Mouse (Mus musculus): Measurements from ENCODE around the gene Dcaf10. TPM values are rescaled to one million over a fixed set of nuclear protein-coding genes. Genes with fewer than 3 reads are reported as not detected.

Gene Dcaf10
- polyA plus RNA-seq, 1 experiment from 2014 or later = 9.1 TPM

DNA sequence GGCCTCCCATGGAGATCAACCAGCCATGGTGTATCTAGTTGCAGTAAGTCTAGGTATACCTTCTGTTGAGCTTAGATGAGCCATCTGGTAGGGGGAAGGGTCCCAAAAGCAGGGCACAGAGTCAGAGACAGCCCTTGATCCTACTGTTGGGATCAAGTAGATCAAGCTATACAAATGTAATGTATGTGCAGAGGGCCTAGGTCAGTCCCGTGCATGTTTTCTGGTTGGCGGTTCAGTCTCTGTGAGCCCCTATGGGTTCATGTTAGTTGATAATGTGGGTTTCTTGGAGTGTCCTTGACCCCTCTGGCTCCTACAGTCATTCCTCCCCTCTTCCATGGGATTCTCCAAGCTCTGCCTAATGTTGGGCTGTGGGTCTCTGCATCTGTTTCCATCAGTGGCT is 30.8 kb upstream of the Dcaf10 start:
- 97% methylated on average over 2 of the region's 2 CpGs for WGBS
- no peaks in the 10 kb centered on the region for H3K4me1 ChIP-seq (replicated peaks; ENCODE audit: control insufficient read depth, insufficient read depth)
- no peaks in the 10 kb centered on the region for H3K27me3 ChIP-seq (ENCODE audit: control insufficient read depth, insufficient read depth, low read length)
- no peaks in the 10 kb centered on the region for H3K9me3 ChIP-seq (ENCODE audit: control insufficient read depth, low read length)
- TF ChIP-seq EP300 (optimal IDR thresholded peaks at IDR 0.05) (no peak), CTCF (IDR thresholded peaks at IDR 0.05; ENCODE audit: low read depth) (no peak)
- peaks cover 8% of the 10 kb centered on the region; the same call in 1 of the 2 replicates for H3K36me3 ChIP-seq (ENCODE audit: control insufficient read depth, insufficient read depth, low read length)
- no peak for DNase-seq (ENCODE audit: low spot score)
- no peak overlapping the region for H3K27ac ChIP-seq (replicated peaks)
- no peak for ATAC-seq (ENCODE audit: low FRiP score, low TSS enrichment)
- H3K4me2 ChIP-seq (replicated peaks; ENCODE audit: low read depth) = no peak overlapping the region
- no peak overlapping the region for H3K9ac ChIP-seq (ENCODE audit: low read length)
- no peak overlapping the region for H3K4me3 ChIP-seq (ENCODE audit: low read depth, low read length)

GRCm38 (mm10) chr4:45320159-45320816 is 21.6 kb upstream of the Dcaf10 start:
- peak overlapping the region; percentile 86 for H3K4me3 ChIP-seq (ENCODE audit: low read depth, low read length)
- no peaks in the 10 kb centered on the region for H3K27me3 ChIP-seq (ENCODE audit: control insufficient read depth, insufficient read depth, low read length)
- H3K27ac ChIP-seq (replicated peaks) = peak overlapping the region; percentile 94
- TF ChIP-seq CTCF (IDR thresholded peaks at IDR 0.05; ENCODE audit: low read depth) = no peak; the same call in 1 of the 2 replicates
- no peak for TF ChIP-seq EP300 (optimal IDR thresholded peaks at IDR 0.05)
- under 1% methylated on average over 56 of the region's 56 CpGs for whole genome bisulfite sequencing
- peak overlapping the region; percentile 75 for H3K4me2 ChIP-seq (replicated peaks; ENCODE audit: low read depth)
- H3K9ac ChIP-seq (ENCODE audit: low read length) = peak overlapping the region; percentile 95
- no peaks in the 10 kb centered on the region for H3K9me3 ChIP-seq (ENCODE audit: control insufficient read depth, low read length)
- peak; percentile 94 for ATAC-seq (ENCODE audit: low FRiP score, low TSS enrichment)
- DNase-seq (ENCODE audit: low spot score) = peak; percentile 85
- H3K4me1 ChIP-seq (replicated peaks; ENCODE audit: control insufficient read depth, insufficient read depth) = peaks cover 4% of the 10 kb centered on the region; the same call in 1 of the 2 replicates
- H3K36me3 ChIP-seq (ENCODE audit: control insufficient read depth, insufficient read depth, low read length) = peaks cover 7% of the 10 kb centered on the region

DNA sequence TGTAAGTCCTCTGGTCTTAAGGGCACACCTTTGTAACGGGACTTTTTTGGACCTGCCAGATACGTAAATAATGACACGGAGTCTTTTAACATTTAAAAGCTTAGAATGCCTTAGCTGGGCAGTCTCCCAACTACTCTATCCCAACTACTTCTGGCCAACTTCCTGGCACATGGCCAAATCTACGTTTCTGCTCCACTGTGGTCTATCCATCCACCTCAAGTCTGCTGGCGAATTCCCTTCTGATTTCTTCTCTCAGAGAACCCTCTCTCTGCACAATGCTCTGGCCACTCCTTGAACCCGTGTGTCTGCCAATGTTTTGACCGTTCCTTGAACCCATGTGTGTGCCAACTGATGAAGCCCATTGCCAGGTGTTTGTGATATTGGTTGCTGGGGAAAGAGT is 10.8 kb upstream of the Dcaf10 start:
- Histone ChIP-seq H3K9ac (ENCODE audit: low read length) (no peak overlapping the region), H3K27me3 (ENCODE audit: control insufficient read depth, insufficient read depth, low read length) (no peaks in the 10 kb centered on the region), H3K4me1 (replicated peaks; ENCODE audit: control insufficient read depth, insufficient read depth) (no peaks in the 10 kb centered on the region), H3K4me2 (replicated peaks; ENCODE audit: low read depth) (no peak overlapping the region), H3K27ac (replicated peaks) (no peak overlapping the region), H3K36me3 (ENCODE audit: control insufficient read depth, insufficient read depth, low read length) (no peaks in the 10 kb centered on the region), H3K4me3 (ENCODE audit: low read depth, low read length) (no peak overlapping the region), H3K9me3 (ENCODE audit: control insufficient read depth, low read length) (no peaks in the 10 kb centered on the region)
- WGBS = 57% methylated on average over 7 of the region's 7 CpGs
- DNase-seq (ENCODE audit: low spot score) (no peak), ATAC-seq (ENCODE audit: low FRiP score, low TSS enrichment) (no peak)
- TF ChIP-seq CTCF (IDR thresholded peaks at IDR 0.05; ENCODE audit: low read depth) (no peak), EP300 (optimal IDR thresholded peaks at IDR 0.05) (no peak)

DNA sequence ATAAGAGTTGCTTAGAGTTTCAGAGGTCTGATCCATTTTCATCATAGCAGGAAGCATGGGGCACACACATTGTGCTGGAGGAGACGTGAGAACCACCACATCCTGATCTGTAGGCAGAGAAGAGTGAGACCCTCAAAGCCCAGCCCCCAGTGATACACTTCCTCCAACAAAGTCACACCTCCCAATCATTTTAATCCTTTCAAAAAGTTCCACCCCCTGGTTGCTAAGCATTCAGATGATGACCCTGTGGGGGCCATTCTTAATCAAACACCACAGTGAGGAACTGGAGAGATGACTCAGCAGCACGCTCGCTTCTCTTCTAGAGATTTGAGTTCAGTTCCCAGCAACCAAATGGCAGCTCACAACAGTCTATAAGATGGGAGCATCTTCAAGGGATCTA is 9.4 kb upstream of the Dcaf10 start:
- no peak overlapping the region for H3K9ac ChIP-seq (ENCODE audit: low read length)
- DNase-seq (ENCODE audit: low spot score) (no peak), ATAC-seq (ENCODE audit: low FRiP score, low TSS enrichment) (no peak)
- no peak overlapping the region for H3K4me2 ChIP-seq (replicated peaks; ENCODE audit: low read depth)
- TF ChIP-seq CTCF (IDR thresholded peaks at IDR 0.05; ENCODE audit: low read depth) (no peak), EP300 (optimal IDR thresholded peaks at IDR 0.05) (no peak)
- no peak overlapping the region for H3K4me3 ChIP-seq (ENCODE audit: low read depth, low read length)
- H3K9me3 ChIP-seq (ENCODE audit: control insufficient read depth, low read length) = no peaks in the 10 kb centered on the region
- no peaks in the 10 kb centered on the region for H3K4me1 ChIP-seq (replicated peaks; ENCODE audit: control insufficient read depth, insufficient read depth)
- H3K36me3 ChIP-seq (ENCODE audit: control insufficient read depth, insufficient read depth, low read length) = no peaks in the 10 kb centered on the region
- 45% methylated on average over 3 of the region's 3 CpGs for WGBS
- H3K27ac ChIP-seq (replicated peaks) = no peak overlapping the region
- H3K27me3 ChIP-seq (ENCODE audit: control insufficient read depth, insufficient read depth, low read length) = no peaks in the 10 kb centered on the region

GRCm38 (mm10) chr4:45341226-45341625 is 675 bp upstream of the Dcaf10 start:
- H3K4me2 ChIP-seq (replicated peaks; ENCODE audit: low read depth) = peak overlapping the region; percentile 74
- 60% methylated on average over 9 of the region's 9 CpGs for WGBS
- peak overlapping the region; percentile 98 for H3K27ac ChIP-seq (replicated peaks)
- 0 out of 2 replicates have a peak, but pooled peaks cover 3% of the 10 kb centered on the region for H3K4me1 ChIP-seq (replicated peaks; ENCODE audit: control insufficient read depth, insufficient read depth)
- peak overlapping the region; percentile 95; the same call in 1 of the 2 replicates for H3K9ac ChIP-seq (ENCODE audit: low read length)
- no peaks in the 10 kb centered on the region for H3K36me3 ChIP-seq (ENCODE audit: control insufficient read depth, insufficient read depth, low read length)
- TF ChIP-seq CTCF (IDR thresholded peaks at IDR 0.05; ENCODE audit: low read depth) = no peak
- TF ChIP-seq EP300 (optimal IDR thresholded peaks at IDR 0.05) = no peak
- H3K4me3 ChIP-seq (ENCODE audit: low read depth, low read length) = peak overlapping the region; percentile 90
- no peak for DNase-seq (ENCODE audit: low spot score)
- H3K27me3 ChIP-seq (ENCODE audit: control insufficient read depth, insufficient read depth, low read length) = no peaks in the 10 kb centered on the region
- ATAC-seq (ENCODE audit: low FRiP score, low TSS enrichment) = no peak
- H3K9me3 ChIP-seq (ENCODE audit: control insufficient read depth, low read length) = no peaks in the 10 kb centered on the region

All from stomach, postnatal 0 days (tissue).